Mouse (Mus musculus): ENCODE results near the gene Fcgbp. TPM values are rescaled to one million over a fixed set of nuclear protein-coding genes. Genes with fewer than 3 reads are reported as not detected.

The Fcgbp gene
- total and polyA plus RNA-seq, 2 experiments from 2014 or later = 0.91 to 1.7 TPM

- Histone ChIP-seq H3K4me1 (ENCODE audit: insufficient read depth, low read length) (no peaks in the 10 kb centered on the region), H3K27ac (no peak overlapping the region), H3K9ac (replicated peaks; ENCODE audit: low read length) (no peak overlapping the region), H3K4me2 (ENCODE audit: low read depth, low read length) (no peak overlapping the region), H3K9me3 (ENCODE audit: low read length) (no peaks in the 10 kb centered on the region), H3K27me3 (ENCODE audit: insufficient read depth, low read length) (no peaks in the 10 kb centered on the region), H3K4me3 (ENCODE audit: low read length) (no peak overlapping the region), H3K36me3 (ENCODE audit: insufficient read depth, low read length) (no peaks in the 10 kb centered on the region)
- TF ChIP-seq CTCF (IDR thresholded peaks at IDR 0.05; ENCODE audit: low read depth) = no peak
- DNase-seq (ENCODE audit: low spot score) = no peak
- no peak for ATAC-seq
- WGBS = 87% methylated on average over 1 of the region's 1 CpGs
Measured at GRCm38 (mm10) chr7:28059972-28060371, 11.1 kb upstream of the Fcgbp start.

DNA sequence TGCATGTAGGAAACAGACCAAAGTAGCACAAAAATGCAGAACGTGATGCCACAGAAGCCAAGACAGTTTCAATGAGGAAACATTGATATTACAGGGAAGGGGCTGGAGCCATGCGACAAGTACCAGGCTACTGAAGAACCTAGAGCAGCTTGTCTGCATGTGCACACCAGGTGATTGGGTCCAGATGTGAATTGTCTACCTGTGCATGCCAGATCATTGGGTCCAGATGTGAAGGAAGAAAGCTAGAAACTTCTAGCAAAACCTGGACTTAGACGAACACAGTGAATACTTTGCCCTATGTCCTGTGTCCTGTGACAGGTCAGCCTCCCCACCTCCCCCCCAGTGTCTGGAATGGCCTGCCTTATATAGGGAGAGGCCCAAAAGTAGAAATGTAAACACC is 2.4 kb upstream of the Fcgbp start:
- DNase-seq (ENCODE audit: low spot score) = no peak
- H3K36me3 ChIP-seq (ENCODE audit: insufficient read depth, low read length) = no peaks in the 10 kb centered on the region
- H3K9ac ChIP-seq (replicated peaks; ENCODE audit: low read length) = no peak overlapping the region
- ATAC-seq = no peak
- H3K9me3 ChIP-seq (ENCODE audit: low read length) = no peaks in the 10 kb centered on the region
- no peak overlapping the region for H3K4me3 ChIP-seq (ENCODE audit: low read length)
- H3K27ac ChIP-seq = no peak overlapping the region
- no peaks in the 10 kb centered on the region for H3K27me3 ChIP-seq (ENCODE audit: insufficient read depth, low read length)
- 89% methylated on average over 3 of the region's 3 CpGs for WGBS
- H3K4me1 ChIP-seq (ENCODE audit: insufficient read depth, low read length) = 0 out of 2 replicates have a peak, but pooled peaks cover 2% of the 10 kb centered on the region
- H3K4me2 ChIP-seq (ENCODE audit: low read depth, low read length) = no peak overlapping the region
- TF ChIP-seq CTCF (IDR thresholded peaks at IDR 0.05; ENCODE audit: low read depth) = no peak

DNA sequence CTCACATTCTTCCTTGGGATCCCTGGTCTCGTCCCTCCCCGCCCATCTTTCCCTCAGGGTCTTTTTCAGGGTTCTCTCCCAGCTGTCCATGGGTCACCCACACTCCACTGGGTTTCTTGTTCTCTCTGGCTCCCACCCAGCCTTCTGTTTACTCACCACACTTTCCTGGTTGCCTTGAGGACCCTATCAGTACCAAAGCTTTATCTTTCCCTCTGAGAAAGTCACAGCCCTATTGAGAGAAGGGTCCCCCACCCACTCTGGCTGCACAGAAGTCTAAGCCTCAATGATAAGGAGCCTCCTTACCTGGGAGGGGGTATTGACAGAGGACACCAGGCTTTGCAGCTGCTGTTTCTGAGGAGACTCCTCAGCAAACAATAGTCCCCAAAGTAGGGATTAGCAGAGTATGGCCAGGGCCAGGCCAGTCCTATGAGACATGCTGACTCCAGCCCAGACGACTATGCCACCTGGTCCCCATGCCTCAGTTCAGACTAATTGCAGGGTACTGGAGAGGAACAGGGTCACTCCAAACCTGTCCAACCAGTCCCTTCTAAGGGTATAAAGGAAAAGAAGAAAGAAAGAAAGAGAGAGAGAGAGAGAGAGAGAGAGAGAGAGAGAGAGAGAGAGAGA is 1.4 kb upstream of the Fcgbp start:
- Histone ChIP-seq H3K27ac (no peak overlapping the region), H3K4me3 (ENCODE audit: low read length) (no peak overlapping the region), H3K9me3 (ENCODE audit: low read length) (no peaks in the 10 kb centered on the region), H3K4me1 (ENCODE audit: insufficient read depth, low read length) (0 out of 2 replicates have a peak, but pooled peaks cover 2% of the 10 kb centered on the region), H3K4me2 (ENCODE audit: low read depth, low read length) (no peak overlapping the region), H3K36me3 (ENCODE audit: insufficient read depth, low read length) (no peaks in the 10 kb centered on the region), H3K27me3 (ENCODE audit: insufficient read depth, low read length) (peaks cover 3% of the 10 kb centered on the region; the same call in 1 of the 2 replicates), H3K9ac (replicated peaks; ENCODE audit: low read length) (no peak overlapping the region)
- no peak for TF ChIP-seq CTCF (IDR thresholded peaks at IDR 0.05; ENCODE audit: low read depth)
- ATAC-seq = no peak
- 48% methylated on average over 3 of the region's 3 CpGs for WGBS
- DNase-seq (ENCODE audit: low spot score) = no peak

- Histone ChIP-seq H3K36me3 (ENCODE audit: insufficient read depth, low read length) (no peaks in the 10 kb centered on the region), H3K9me3 (ENCODE audit: low read length) (no peaks in the 10 kb centered on the region), H3K4me3 (ENCODE audit: low read length) (no peak overlapping the region), H3K27ac (no peak overlapping the region), H3K4me1 (ENCODE audit: insufficient read depth, low read length) (no peaks in the 10 kb centered on the region), H3K4me2 (ENCODE audit: low read depth, low read length) (no peak overlapping the region), H3K9ac (replicated peaks; ENCODE audit: low read length) (no peak overlapping the region), H3K27me3 (ENCODE audit: insufficient read depth, low read length) (no peaks in the 10 kb centered on the region)
- 62% methylated on average over 7 of the region's 7 CpGs for WGBS
- ATAC-seq (no peak), DNase-seq (ENCODE audit: low spot score) (peak; percentile 21)
- no peak for TF ChIP-seq CTCF (IDR thresholded peaks at IDR 0.05; ENCODE audit: low read depth)
Measured at GRCm38 (mm10) chr7:28084215-28084614, 13.2 kb downstream of the Fcgbp start.

DNA sequence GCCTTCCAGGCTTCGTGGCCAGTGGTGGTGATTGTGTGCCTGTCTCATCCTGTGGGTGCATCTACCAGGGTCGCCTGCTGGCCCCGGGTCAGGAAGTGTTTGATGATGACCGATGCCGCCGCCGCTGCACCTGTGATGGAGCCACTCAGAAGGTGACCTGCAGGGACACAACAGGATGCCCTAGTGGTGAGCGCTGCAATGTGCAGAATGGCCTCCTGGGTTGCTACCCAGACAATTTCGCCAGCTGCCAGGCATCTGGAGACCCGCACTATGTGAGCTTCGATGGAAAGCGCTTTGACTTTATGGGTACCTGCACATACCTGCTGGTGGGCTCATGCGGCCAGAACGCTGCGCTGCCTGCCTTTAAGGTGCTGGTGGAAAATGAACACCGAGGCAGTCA is 15.2 kb downstream of the Fcgbp start:
- Histone ChIP-seq H3K4me1 (ENCODE audit: insufficient read depth, low read length) (no peaks in the 10 kb centered on the region), H3K27me3 (ENCODE audit: insufficient read depth, low read length) (no peaks in the 10 kb centered on the region), H3K4me3 (ENCODE audit: low read length) (no peak overlapping the region), H3K36me3 (ENCODE audit: insufficient read depth, low read length) (no peaks in the 10 kb centered on the region), H3K27ac (no peak overlapping the region), H3K9ac (replicated peaks; ENCODE audit: low read length) (no peak overlapping the region), H3K9me3 (ENCODE audit: low read length) (no peaks in the 10 kb centered on the region), H3K4me2 (ENCODE audit: low read depth, low read length) (no peak overlapping the region)
- TF ChIP-seq CTCF (IDR thresholded peaks at IDR 0.05; ENCODE audit: low read depth) = no peak
- ATAC-seq = no peak
- DNase-seq (ENCODE audit: low spot score) = no peak
- WGBS = 83% methylated on average over 16 of the region's 16 CpGs

DNA sequence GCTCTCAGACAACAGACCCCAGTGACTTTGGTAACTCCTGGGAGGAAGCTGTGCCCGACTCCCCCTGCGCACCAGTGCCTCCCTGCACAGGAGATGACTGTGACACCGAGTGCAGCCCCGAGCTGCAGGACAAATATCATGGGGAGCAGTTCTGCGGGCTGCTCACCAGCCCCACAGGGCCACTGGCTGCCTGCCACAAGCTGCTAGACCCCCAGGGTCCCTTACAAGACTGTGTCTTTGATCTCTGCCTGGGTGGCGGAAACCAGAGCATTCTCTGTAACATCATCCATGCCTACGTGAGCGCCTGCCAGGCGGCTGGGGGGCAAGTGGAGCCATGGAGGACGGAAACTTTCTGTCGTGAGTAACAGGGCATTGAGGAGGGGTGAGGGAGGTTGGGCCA is 22.5 kb downstream of the Fcgbp start:
- no peak overlapping the region for H3K9ac ChIP-seq (replicated peaks; ENCODE audit: low read length)

GRCm38 (mm10) chr7:28099101-28099500 is 28.1 kb downstream of the Fcgbp start:
- Histone ChIP-seq H3K27me3 (ENCODE audit: insufficient read depth, low read length) (no peaks in the 10 kb centered on the region), H3K4me1 (ENCODE audit: insufficient read depth, low read length) (no peaks in the 10 kb centered on the region), H3K4me2 (ENCODE audit: low read depth, low read length) (no peak overlapping the region), H3K4me3 (ENCODE audit: low read length) (no peak overlapping the region), H3K36me3 (ENCODE audit: insufficient read depth, low read length) (no peaks in the 10 kb centered on the region), H3K27ac (no peak overlapping the region), H3K9me3 (ENCODE audit: low read length) (peaks cover 5% of the 10 kb centered on the region), H3K9ac (replicated peaks; ENCODE audit: low read length) (no peak overlapping the region)
- WGBS = 96% methylated on average over 16 of the region's 16 CpGs
- ATAC-seq (no peak), DNase-seq (ENCODE audit: low spot score) (no peak)
- no peak for TF ChIP-seq CTCF (IDR thresholded peaks at IDR 0.05; ENCODE audit: low read depth)

More for the DNA sequence above, 22.5 kb downstream of the Fcgbp start:
- Histone ChIP-seq H3K27me3 (ENCODE audit: insufficient read depth, low read length) (no peaks in the 10 kb centered on the region), H3K9me3 (ENCODE audit: low read length) (no peaks in the 10 kb centered on the region), H3K36me3 (ENCODE audit: insufficient read depth, low read length) (no peaks in the 10 kb centered on the region), H3K4me1 (ENCODE audit: insufficient read depth, low read length) (no peaks in the 10 kb centered on the region), H3K27ac (no peak overlapping the region), H3K4me2 (ENCODE audit: low read depth, low read length) (no peak overlapping the region), H3K4me3 (ENCODE audit: low read length) (no peak overlapping the region)
- DNase-seq (ENCODE audit: low spot score) (no peak), ATAC-seq (no peak)
- no peak for TF ChIP-seq CTCF (IDR thresholded peaks at IDR 0.05; ENCODE audit: low read depth)
- WGBS = 32% methylated on average over 11 of the region's 11 CpGs

Data from hindbrain, postnatal 0 days (tissue).